Mouse (Mus musculus): ENCODE measurements around the gene B230104I21Rik. TPM values are rescaled to one million over a fixed set of nuclear protein-coding genes. Genes with fewer than 3 reads are reported as not detected.

Gene B230104I21Rik
- polyA plus RNA-seq, 1 experiment from 2014 or later = not detected

- WGBS = 81% methylated on average over 8 of the region's 8 CpGs
- Histone ChIP-seq H3K9ac (ENCODE audit: low read length) (no peak overlapping the region), H3K9me3 (ENCODE audit: control insufficient read depth, low read length) (no peaks in the 10 kb centered on the region), H3K27ac (ENCODE audit: low read depth, low read length) (no peak overlapping the region), H3K27me3 (ENCODE audit: control insufficient read depth, insufficient read depth, low read length) (no peaks in the 10 kb centered on the region), H3K4me1 (replicated peaks; ENCODE audit: control insufficient read depth, insufficient read depth, low read length) (peaks cover 15% of the 10 kb centered on the region), H3K4me3 (ENCODE audit: low read depth, low read length) (no peak overlapping the region), H3K4me2 (ENCODE audit: low read depth, low read length, severe bottlenecking) (no peak overlapping the region), H3K36me3 (ENCODE audit: control insufficient read depth, insufficient read depth, low read length) (no peaks in the 10 kb centered on the region; the same call in 1 of the 2 replicates)
- ATAC-seq (replicated peaks; ENCODE audit: low FRiP score) (no peak), DNase-seq (ENCODE audit: low spot score) (no peak)
Observed at GRCm38 (mm10) chr4:154333300-154333699, 2.6 kb upstream of the B230104I21Rik start.

- Histone ChIP-seq H3K36me3 (ENCODE audit: control insufficient read depth, insufficient read depth, low read length) (no peaks in the 10 kb centered on the region; the same call in 1 of the 2 replicates), H3K4me2 (ENCODE audit: low read depth, low read length, severe bottlenecking) (no peak overlapping the region; the same call in 1 of the 2 replicates), H3K27me3 (ENCODE audit: control insufficient read depth, insufficient read depth, low read length) (no peaks in the 10 kb centered on the region), H3K27ac (ENCODE audit: low read depth, low read length) (no peak overlapping the region), H3K4me3 (ENCODE audit: low read depth, low read length) (no peak overlapping the region), H3K9ac (ENCODE audit: low read length) (no peak overlapping the region; the same call in 1 of the 2 replicates), H3K9me3 (ENCODE audit: control insufficient read depth, low read length) (no peaks in the 10 kb centered on the region), H3K4me1 (replicated peaks; ENCODE audit: control insufficient read depth, insufficient read depth, low read length) (peaks cover 15% of the 10 kb centered on the region)
- ATAC-seq (replicated peaks; ENCODE audit: low FRiP score) = no peak
- DNase-seq (ENCODE audit: low spot score) = no peak
- WGBS = 74% methylated on average over 48 of the region's 48 CpGs
Observed at GRCm38 (mm10) chr4:154334699-154335402, 1.1 kb upstream of the B230104I21Rik start.

GRCm38 (mm10) chr4:154336650-154337049, 723 bp downstream of the B230104I21Rik start:
- no peaks in the 10 kb centered on the region; the same call in 1 of the 2 replicates for H3K36me3 ChIP-seq (ENCODE audit: control insufficient read depth, insufficient read depth, low read length)
- no peak overlapping the region for H3K4me2 ChIP-seq (ENCODE audit: low read depth, low read length, severe bottlenecking)
- no peak for ATAC-seq (replicated peaks; ENCODE audit: low FRiP score)
- 14% methylated on average over 10 of the region's 10 CpGs for WGBS
- no peak overlapping the region for H3K9ac ChIP-seq (ENCODE audit: low read length)
- H3K27me3 ChIP-seq (ENCODE audit: control insufficient read depth, insufficient read depth, low read length) = no peaks in the 10 kb centered on the region
- peaks cover 15% of the 10 kb centered on the region for H3K4me1 ChIP-seq (replicated peaks; ENCODE audit: control insufficient read depth, insufficient read depth, low read length)
- no peaks in the 10 kb centered on the region for H3K9me3 ChIP-seq (ENCODE audit: control insufficient read depth, low read length)
- peak; percentile 62 for DNase-seq (ENCODE audit: low spot score)
- 0 out of 2 replicates have a peak overlapping the region, but pooled peaks have one; percentile 41 for H3K27ac ChIP-seq (ENCODE audit: low read depth, low read length)
- no peak overlapping the region for H3K4me3 ChIP-seq (ENCODE audit: low read depth, low read length)

GRCm38 (mm10) chr4:154346731-154347522, 11.0 kb downstream of the B230104I21Rik start:
- Histone ChIP-seq H3K27me3 (ENCODE audit: control insufficient read depth, insufficient read depth, low read length) (no peaks in the 10 kb centered on the region), H3K36me3 (ENCODE audit: control insufficient read depth, insufficient read depth, low read length) (no peaks in the 10 kb centered on the region), H3K4me2 (ENCODE audit: low read depth, low read length, severe bottlenecking) (no peak overlapping the region), H3K4me3 (ENCODE audit: low read depth, low read length) (no peak overlapping the region), H3K4me1 (replicated peaks; ENCODE audit: control insufficient read depth, insufficient read depth, low read length) (peaks cover 6% of the 10 kb centered on the region; the same call in 1 of the 2 replicates), H3K27ac (ENCODE audit: low read depth, low read length) (no peak overlapping the region), H3K9me3 (ENCODE audit: control insufficient read depth, low read length) (no peaks in the 10 kb centered on the region), H3K9ac (ENCODE audit: low read length) (no peak overlapping the region)
- no peak for DNase-seq (ENCODE audit: low spot score)
- 45% methylated on average over 19 of the region's 19 CpGs for WGBS
- ATAC-seq (replicated peaks; ENCODE audit: low FRiP score) = peak; percentile 39; the same call in 1 of the 2 replicates

GRCm38 (mm10) chr4:154348197-154348786, 12.4 kb downstream of the B230104I21Rik start:
- Histone ChIP-seq H3K4me2 (ENCODE audit: low read depth, low read length, severe bottlenecking) (no peak overlapping the region), H3K4me3 (ENCODE audit: low read depth, low read length) (no peak overlapping the region), H3K9me3 (ENCODE audit: control insufficient read depth, low read length) (no peaks in the 10 kb centered on the region), H3K27me3 (ENCODE audit: control insufficient read depth, insufficient read depth, low read length) (no peaks in the 10 kb centered on the region), H3K4me1 (replicated peaks; ENCODE audit: control insufficient read depth, insufficient read depth, low read length) (peaks cover 6% of the 10 kb centered on the region; the same call in 1 of the 2 replicates), H3K27ac (ENCODE audit: low read depth, low read length) (no peak overlapping the region), H3K9ac (ENCODE audit: low read length) (no peak overlapping the region), H3K36me3 (ENCODE audit: control insufficient read depth, insufficient read depth, low read length) (no peaks in the 10 kb centered on the region)
- ATAC-seq (replicated peaks; ENCODE audit: low FRiP score) = no peak
- no peak for DNase-seq (ENCODE audit: low spot score)
- 63% methylated on average over 11 of the region's 11 CpGs for WGBS

- Histone ChIP-seq H3K4me2 (ENCODE audit: low read depth, low read length, severe bottlenecking) (no peak overlapping the region), H3K36me3 (ENCODE audit: control insufficient read depth, insufficient read depth, low read length) (no peaks in the 10 kb centered on the region)
Observed at GRCm38 (mm10) chr4:154352246-154352645, 16.3 kb downstream of the B230104I21Rik start.

GRCm38 (mm10) chr4:154355408-154355807, 19.5 kb downstream of the B230104I21Rik start:
- no peaks in the 10 kb centered on the region for H3K36me3 ChIP-seq (ENCODE audit: control insufficient read depth, insufficient read depth, low read length)
- H3K9me3 ChIP-seq (ENCODE audit: control insufficient read depth, low read length) = no peaks in the 10 kb centered on the region
- no peak overlapping the region for H3K4me3 ChIP-seq (ENCODE audit: low read depth, low read length)
- H3K4me1 ChIP-seq (replicated peaks; ENCODE audit: control insufficient read depth, insufficient read depth, low read length) = peaks cover 6% of the 10 kb centered on the region; the same call in 1 of the 2 replicates
- H3K27me3 ChIP-seq (ENCODE audit: control insufficient read depth, insufficient read depth, low read length) = no peaks in the 10 kb centered on the region
- no peak overlapping the region for H3K27ac ChIP-seq (ENCODE audit: low read depth, low read length)
- DNase-seq (ENCODE audit: low spot score) (no peak), ATAC-seq (replicated peaks; ENCODE audit: low FRiP score) (no peak)
- 93% methylated on average over 5 of the region's 5 CpGs for WGBS
- no peak overlapping the region for H3K4me2 ChIP-seq (ENCODE audit: low read depth, low read length, severe bottlenecking)
- H3K9ac ChIP-seq (ENCODE audit: low read length) = no peak overlapping the region

More at GRCm38 (mm10) chr4:154352246-154352645, 16.3 kb downstream of the B230104I21Rik start:
- no peak overlapping the region for H3K9ac ChIP-seq (ENCODE audit: low read length)
- H3K27me3 ChIP-seq (ENCODE audit: control insufficient read depth, insufficient read depth, low read length) = no peaks in the 10 kb centered on the region
- no peak for DNase-seq (ENCODE audit: low spot score)
- H3K4me1 ChIP-seq (replicated peaks; ENCODE audit: control insufficient read depth, insufficient read depth, low read length) = no peaks in the 10 kb centered on the region
- no peaks in the 10 kb centered on the region for H3K9me3 ChIP-seq (ENCODE audit: control insufficient read depth, low read length)
- WGBS = 66% methylated on average over 13 of the region's 13 CpGs
- ATAC-seq (replicated peaks; ENCODE audit: low FRiP score) = no peak
- no peak overlapping the region for H3K4me3 ChIP-seq (ENCODE audit: low read depth, low read length)
- no peak overlapping the region for H3K27ac ChIP-seq (ENCODE audit: low read depth, low read length)

GRCm38 (mm10) chr4:154358370-154358769, 22.4 kb downstream of the B230104I21Rik start:
- Histone ChIP-seq H3K27me3 (ENCODE audit: control insufficient read depth, insufficient read depth, low read length) (no peaks in the 10 kb centered on the region), H3K9me3 (ENCODE audit: control insufficient read depth, low read length) (no peaks in the 10 kb centered on the region), H3K9ac (ENCODE audit: low read length) (no peak overlapping the region), H3K4me2 (ENCODE audit: low read depth, low read length, severe bottlenecking) (no peak overlapping the region), H3K27ac (ENCODE audit: low read depth, low read length) (no peak overlapping the region), H3K36me3 (ENCODE audit: control insufficient read depth, insufficient read depth, low read length) (no peaks in the 10 kb centered on the region), H3K4me1 (replicated peaks; ENCODE audit: control insufficient read depth, insufficient read depth, low read length) (peaks cover 6% of the 10 kb centered on the region; the same call in 1 of the 2 replicates), H3K4me3 (ENCODE audit: low read depth, low read length) (no peak overlapping the region)
- 80% methylated on average over 5 of the region's 5 CpGs for WGBS
- ATAC-seq (replicated peaks; ENCODE audit: low FRiP score) = no peak
- no peak for DNase-seq (ENCODE audit: low spot score)

Measured in forebrain, embryonic 11.5 days (tissue).